Mouse (Mus musculus) left cerebral cortex, adult 2 months (tissue): Measurements from ENCODE around the gene Gsg1. TPM values are rescaled to one million over a fixed set of nuclear protein-coding genes. Genes with fewer than 3 reads are reported as not detected.

Experiments
- DNase-seq, 2 experiments: peaks; one replicate each; pipeline ENCODE4 v3.0.0; 2021 to 2022; ENCODE audit warnings: low spot score in 2 of 2, mixed read lengths in 1 of 2; ENCODE audit errors: extremely low spot score in 1 of 2
- H3K27ac ChIP-seq: fragments of 200-600 bp; 2 replicates; pipeline ENCODE4 v1.8.1; 2022
- H3K4me3 ChIP-seq: fragments of 200-600 bp; 2 replicates; pipeline ENCODE4 v1.8.1; 2022
- CTCF ChIP-seq: fragments of 200-600 bp; IDR thresholded peaks from 2 replicates; pipeline ENCODE4 v1.8.1; 2022; ENCODE audit warnings: antibody characterized with exemption, mild to moderate bottlenecking, moderate library complexity
- intact Hi-C: fragments of 180-260 bp; cut with DNase I; formaldehyde crosslinking; loops from one replicate; pipeline ENCODE4 v1.15.1; 2025
- total RNA-seq, 2 experiments: library from RNA; stranded (reverse); gene quantifications; 2 replicates each; pipeline ENCODE4 v1.2.3; 2021

Gene Gsg1
- total RNA-seq, 2 experiments from 2014 or later, result not detected

- H3K27ac ChIP-seq, result peak overlapping the region; percentile 75
- peak; percentile 27 to 48 for DNase-seq
- H3K4me3 ChIP-seq, result peak overlapping the region; percentile 78
- intact Hi-C loops, result no loop called here
- TF ChIP-seq CTCF, result no peak; the same call in 1 of the 2 replicates
These were observed 53.8 kb downstream of the Gsg1 start for GRCm38 (mm10) chr6:135200122-135200957.

- H3K27ac ChIP-seq, result peak overlapping the region; percentile 90
These were observed 55.4 kb downstream of the Gsg1 start for GRCm38 (mm10) chr6:135198726-135199125.

GRCm38 (mm10) chr6:135197921-135198532 lies 56.1 kb downstream of the Gsg1 start, which contains the start of the genes Fam234b and Hebp1:
Fam234b (plus strand) TSS chr6:135197977.
Hebp1 (minus strand) TSS chr6:135198022.
- peak within 1 kb of the TSS; percentile 78 for H3K4me3 ChIP-seq
- peak; percentile 88 to 89 for DNase-seq
- intact Hi-C loops, result loop anchor here (2.0 kb wide), 1 partner anchor 47 kb away; no protein-coding TSS in a partner anchor
- H3K27ac ChIP-seq, result peak within 1 kb of the TSS; percentile 90
- TF ChIP-seq CTCF, result peak; percentile 21

More at GRCm38 (mm10) chr6:135198726-135199125, 55.4 kb downstream of the Gsg1 start:
- DNase-seq, result no peak
- intact Hi-C loops, result loop anchor here (1.0 to 2.0 kb wide), 2 partner anchors 34 to 48 kb away; no protein-coding TSS in a partner anchor
- H3K4me3 ChIP-seq, result peak overlapping the region; percentile 78
- TF ChIP-seq CTCF, result no peak

- DNase-seq, result no peak
- H3K27ac ChIP-seq, result peak overlapping the region; percentile 53; the same call in 1 of the 2 replicates
- TF ChIP-seq CTCF, result no peak
These were observed 56.7 kb downstream of the Gsg1 start for GRCm38 (mm10) chr6:135197446-135197845.

GRCm38 (mm10) chr6:135196707-135197106 lies 57.4 kb downstream of the Gsg1 start:
- H3K27ac ChIP-seq, result no peak overlapping the region
- no peak overlapping the region for H3K4me3 ChIP-seq
- TF ChIP-seq CTCF, result no peak
- intact Hi-C loops, result no loop called here
- DNase-seq, result no peak

More at GRCm38 (mm10) chr6:135197446-135197845, 56.7 kb downstream of the Gsg1 start:
- intact Hi-C loops, result no loop called here
- H3K4me3 ChIP-seq, result peak overlapping the region; percentile 78

- no peak for TF ChIP-seq CTCF
- H3K4me3 ChIP-seq, result no peak overlapping the region
- intact Hi-C loops, result no loop called here
- H3K27ac ChIP-seq, result no peak overlapping the region
- no peak for DNase-seq
These were observed 59.2 kb downstream of the Gsg1 start for GRCm38 (mm10) chr6:135194907-135195306.

- H3K4me3 ChIP-seq, result no peak overlapping the region
- DNase-seq, result no peak
- intact Hi-C loops, result no loop called here
- H3K27ac ChIP-seq, result no peak overlapping the region
- TF ChIP-seq CTCF, result no peak
These were observed 60.4 kb downstream of the Gsg1 start for GRCm38 (mm10) chr6:135193733-135194132.

GRCm38 (mm10) chr6:135192993-135193392 lies 61.2 kb downstream of the Gsg1 start:
- DNase-seq, result no peak
- Histone ChIP-seq H3K4me3 (no peak overlapping the region), H3K27ac (no peak overlapping the region)
- intact Hi-C loops, result no loop called here
- TF ChIP-seq CTCF, result no peak

GRCm38 (mm10) chr6:135191906-135192305 lies 62.2 kb downstream of the Gsg1 start:
- DNase-seq, result no peak
- intact Hi-C loops, result no loop called here
- H3K27ac ChIP-seq, result no peak overlapping the region
- H3K4me3 ChIP-seq, result no peak overlapping the region
- TF ChIP-seq CTCF, result no peak

GRCm38 (mm10) chr6:135190122-135190521 lies 64.0 kb downstream of the Gsg1 start:
- TF ChIP-seq CTCF, result no peak
- intact Hi-C loops, result no loop called here
- Histone ChIP-seq H3K27ac (no peak overlapping the region), H3K4me3 (no peak overlapping the region)
- no peak for DNase-seq

- Histone ChIP-seq H3K27ac (no peak overlapping the region), H3K4me3 (no peak overlapping the region)
- DNase-seq, result no peak
- intact Hi-C loops, result no loop called here
- no peak for TF ChIP-seq CTCF
These were observed 65.5 kb downstream of the Gsg1 start for GRCm38 (mm10) chr6:135188629-135189028.

Other genes starting within 250 kb of the Gsg1 start
- 10 to 100 TPM; 61.0 to 62.0 TPM for gene Ddx47, start 242.7 kb downstream of the Gsg1 start, total RNA-seq
- gene Gprc5a, start 188.7 kb downstream of the Gsg1 start, total RNA-seq, result under 1 TPM; 0.38 to 0.65 TPM
- gene Gprc5d, start 136.1 kb downstream of the Gsg1 start, total RNA-seq, result under 1 TPM in 1 of 2 experiments, not detected in 1; 0.26 TPM
- gene Fam234b, start 56.4 kb downstream of the Gsg1 start, total RNA-seq, result 100 to 1,000 TPM; 167 to 178 TPM
- 10 to 100 TPM; 45.3 to 46.9 TPM for gene Hebp1, start 56.3 kb downstream of the Gsg1 start, total RNA-seq
- gene Pbp2, start 56.1 kb upstream of the Gsg1 start, total RNA-seq, result under 1 TPM; 0.28 to 0.54 TPM
- 1 to 10 TPM; 2.6 TPM for gene Emp1, start 108.2 kb upstream of the Gsg1 start, total RNA-seq